Mouse (Mus musculus) spleen, adult 2 months (tissue): ENCODE measurements around the gene Bsn. TPM values are rescaled to one million over a fixed set of nuclear protein-coding genes. Genes with fewer than 3 reads are reported as not detected.

Experiments used
- DNase-seq, 2 experiments: peaks; one replicate each; pipeline versions ENCODE4 v3.0.0 to v3.0.0-alpha.2; 2012 to 2021; ENCODE audit warnings: low spot score in 2 of 2, low read depth in 1 of 2
- H3K27ac ChIP-seq: fragments of 200-500 bp; 2 replicates; pipeline ENCODE4 v1.5.1; 2012; ENCODE audit warnings: low read length, inconsistent platforms; ENCODE audit not compliant: insufficient read depth
- H3K27me3 ChIP-seq: fragments of 200-500 bp; 2 replicates; pipeline ENCODE4 v1.6.1; 2012; ENCODE audit warnings: mild to moderate bottlenecking, moderate library complexity, low read length, inconsistent platforms; ENCODE audit not compliant: control insufficient read depth, insufficient read depth
- H3K36me3 ChIP-seq: fragments of 200-500 bp; 2 replicates; pipeline ENCODE4 v1.6.1; 2012; ENCODE audit warnings: mild to moderate bottlenecking, low read length, inconsistent platforms; ENCODE audit not compliant: control insufficient read depth, insufficient read depth
- H3K4me1 ChIP-seq: fragments of 200-500 bp; 2 replicates; pipeline ENCODE4 v1.6.1; 2011; ENCODE audit warnings: inconsistent platforms; ENCODE audit not compliant: control insufficient read depth, insufficient read depth, insufficient read length
- H3K4me3 ChIP-seq: fragments of 200-500 bp; 2 replicates; pipeline ENCODE4 v1.5.1; 2011; ENCODE audit warnings: mild to moderate bottlenecking, inconsistent platforms; ENCODE audit not compliant: insufficient read depth, insufficient read length; ENCODE audit errors: extremely low read depth
- CTCF ChIP-seq: fragments of 200-500 bp; IDR thresholded peaks from 2 replicates; pipeline ENCODE4 v1.5.1; 2011; ENCODE audit warnings: mild to moderate bottlenecking, inconsistent platforms; ENCODE audit not compliant: insufficient read depth, insufficient read length, insufficient replicate concordance; ENCODE audit errors: extremely low read depth
- POLR2A ChIP-seq: fragments of 200-500 bp; IDR thresholded peaks from 2 replicates; pipeline ENCODE4 v1.6.1; 2011; ENCODE audit warnings: low read depth, low read length, inconsistent platforms
- WGBS: fragments of 180-500 bp; shearing (Covaris S2); methylation state at CpG from one replicate; pipeline ENCODE4 v1.1.7; 2018; 5-methylcytosine and 5-hydroxymethylcytosine counted together
- polyA plus RNA-seq: library from polyadenylated mRNA; depleted of rRNA; stranded (reverse); fragments of >200 nt; gene quantifications from 2 replicates; pipeline ENCODE4 v1.2.3, GENCODE M21; 2012

Bsn gene
- polyA plus RNA-seq, 1 experiment, result 0.57 TPM

- H3K4me3 ChIP-seq, result peak overlapping the region; percentile 53; the same call in 1 of the 2 replicates
- no peak for DNase-seq
- no peaks in the 10 kb centered on the region for H3K36me3 ChIP-seq
- peaks cover 11% of the 10 kb centered on the region for H3K4me1 ChIP-seq
- no peak overlapping the region for H3K27ac ChIP-seq
- peaks cover 6% of the 10 kb centered on the region; the same call in 1 of the 2 replicates for H3K27me3 ChIP-seq
- WGBS, result 47% methylated on average over 16 of the region's 16 CpGs
- TF ChIP-seq POLR2A (no peak), CTCF (no peak)
Observed at GRCm38 (mm10) chr9:108110160-108110559, 80.0 kb downstream of the Bsn start.

DNA sequence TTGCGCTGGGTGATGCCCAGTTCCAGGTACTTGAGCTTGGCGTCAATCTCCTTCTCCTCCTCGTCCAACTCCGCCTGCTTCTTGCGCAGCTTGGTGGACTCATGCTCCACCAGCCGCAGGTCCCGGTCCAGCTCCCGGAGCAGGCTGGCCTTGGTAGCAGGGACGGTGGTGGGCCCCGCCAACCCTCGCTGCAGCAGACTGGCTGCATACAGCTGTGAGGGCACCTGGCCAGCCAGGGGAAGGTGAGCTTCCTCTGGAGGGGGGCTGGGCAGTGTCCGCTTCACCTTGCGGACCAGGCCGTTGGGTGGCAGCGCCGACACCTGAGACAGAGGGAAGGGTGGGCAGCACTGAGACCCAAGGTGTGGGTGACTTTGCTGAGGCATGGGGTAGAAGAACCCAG, 82.3 kb downstream of the Bsn start:
- no peak for DNase-seq
- Histone ChIP-seq H3K27ac (no peak overlapping the region), H3K4me1 (peaks cover 20% of the 10 kb centered on the region), H3K36me3 (no peaks in the 10 kb centered on the region), H3K4me3 (no peak overlapping the region), H3K27me3 (peaks cover 6% of the 10 kb centered on the region; the same call in 1 of the 2 replicates)
- TF ChIP-seq POLR2A (no peak), CTCF (no peak)
- WGBS, result 88% methylated on average over 16 of the region's 16 CpGs

DNA sequence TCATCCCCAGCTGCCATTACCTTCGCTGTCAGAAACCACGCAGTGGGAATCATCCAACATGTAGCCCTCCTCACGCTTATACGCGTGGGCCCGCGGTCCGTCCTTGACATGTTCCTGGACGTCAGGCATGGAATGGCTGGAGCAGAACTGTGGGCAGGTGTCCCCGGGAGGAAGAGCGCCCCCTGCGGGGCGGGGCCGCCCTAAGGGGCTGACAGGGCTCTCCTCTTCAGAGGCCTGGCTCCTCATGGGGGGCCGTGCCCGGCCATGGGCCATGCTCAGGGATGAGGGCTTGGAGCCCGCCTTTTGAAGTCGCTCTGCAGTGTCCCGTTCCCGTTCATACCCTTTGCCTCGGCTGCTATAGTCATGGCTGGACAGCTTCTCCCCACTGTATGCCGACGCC, 84.1 kb downstream of the Bsn start:
- DNase-seq, result no peak
- H3K4me3 ChIP-seq, result no peak overlapping the region
- peaks cover 17% of the 10 kb centered on the region for H3K4me1 ChIP-seq
- no peak for TF ChIP-seq POLR2A
- no peak for TF ChIP-seq CTCF
- no peak overlapping the region for H3K27ac ChIP-seq
- H3K36me3 ChIP-seq, result no peaks in the 10 kb centered on the region
- 95% methylated on average over 23 of the region's 23 CpGs for WGBS
- peaks cover 4% of the 10 kb centered on the region; the same call in 1 of the 2 replicates for H3K27me3 ChIP-seq

DNA sequence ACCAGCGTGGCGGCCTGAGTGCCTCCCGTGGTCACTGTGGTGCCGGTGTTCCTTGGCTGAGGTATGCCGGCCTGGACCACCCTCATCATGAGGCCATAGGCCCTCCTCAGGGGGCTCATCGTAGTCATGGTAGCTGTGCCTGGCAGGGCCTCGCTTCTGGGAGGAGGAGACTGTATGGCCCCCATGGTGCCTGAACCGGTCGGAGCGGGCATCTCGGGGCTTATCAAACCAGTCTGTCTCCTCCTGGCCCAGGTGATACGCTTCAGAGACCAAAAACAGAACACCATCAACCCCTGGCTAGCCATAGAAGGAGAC, 84.7 kb downstream of the Bsn start:
- Histone ChIP-seq H3K27ac (no peak overlapping the region), H3K4me1 (peaks cover 11% of the 10 kb centered on the region), H3K27me3 (no peaks in the 10 kb centered on the region), H3K36me3 (no peaks in the 10 kb centered on the region), H3K4me3 (no peak overlapping the region)
- no peak for TF ChIP-seq CTCF
- no peak for TF ChIP-seq POLR2A
- 83% methylated on average over 12 of the region's 12 CpGs for WGBS
- no peak for DNase-seq

DNA sequence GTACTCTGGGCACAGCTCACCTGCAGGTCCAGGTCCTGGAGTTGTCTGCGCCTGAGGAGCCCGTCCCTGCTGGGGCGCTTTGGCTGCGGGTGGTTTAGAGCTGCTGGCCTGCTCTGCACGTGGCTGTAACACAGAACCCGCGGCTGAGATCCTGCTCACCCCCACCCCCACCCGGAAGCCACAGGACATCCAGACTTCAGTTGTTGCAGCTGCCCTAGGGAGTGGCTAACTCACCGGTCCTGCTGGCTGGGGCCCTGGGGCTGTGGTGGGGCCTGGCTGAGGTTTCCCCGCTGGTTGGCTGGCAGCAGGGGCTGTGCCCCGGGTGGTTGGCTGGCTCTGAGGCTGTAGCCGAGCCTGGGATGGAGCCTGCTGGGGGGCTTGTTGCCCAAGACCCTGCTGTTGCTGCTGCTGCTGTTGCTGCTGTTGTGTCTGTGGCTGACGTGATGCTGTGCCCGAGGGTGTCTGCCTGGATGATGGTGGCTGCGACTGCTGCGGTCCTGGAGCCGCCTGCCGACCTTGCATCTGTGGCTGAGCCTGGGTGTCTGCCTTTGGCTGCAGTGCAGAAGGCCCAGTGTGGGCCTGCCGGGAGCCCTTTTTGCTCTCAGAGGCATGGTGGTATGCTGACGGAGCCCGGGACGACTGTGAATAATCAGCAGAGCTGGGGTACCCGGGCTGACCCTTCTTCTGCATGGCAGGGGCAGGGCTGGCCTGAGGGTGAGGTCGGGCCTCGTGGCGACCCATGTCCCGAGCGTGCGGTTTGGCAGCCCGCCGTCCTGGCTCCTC, 85.2 kb downstream of the Bsn start:
- no peak for TF ChIP-seq CTCF
- no peak for TF ChIP-seq POLR2A
- Histone ChIP-seq H3K4me3 (peak overlapping the region; percentile 11; the same call in 1 of the 2 replicates), H3K27ac (0 out of 2 replicates have a peak overlapping the region, but pooled peaks have one; percentile 4), H3K27me3 (no peaks in the 10 kb centered on the region), H3K4me1 (peaks cover 9% of the 10 kb centered on the region), H3K36me3 (no peaks in the 10 kb centered on the region)
- WGBS, result 45% methylated on average over 31 of the region's 31 CpGs
- no peak for DNase-seq

DNA sequence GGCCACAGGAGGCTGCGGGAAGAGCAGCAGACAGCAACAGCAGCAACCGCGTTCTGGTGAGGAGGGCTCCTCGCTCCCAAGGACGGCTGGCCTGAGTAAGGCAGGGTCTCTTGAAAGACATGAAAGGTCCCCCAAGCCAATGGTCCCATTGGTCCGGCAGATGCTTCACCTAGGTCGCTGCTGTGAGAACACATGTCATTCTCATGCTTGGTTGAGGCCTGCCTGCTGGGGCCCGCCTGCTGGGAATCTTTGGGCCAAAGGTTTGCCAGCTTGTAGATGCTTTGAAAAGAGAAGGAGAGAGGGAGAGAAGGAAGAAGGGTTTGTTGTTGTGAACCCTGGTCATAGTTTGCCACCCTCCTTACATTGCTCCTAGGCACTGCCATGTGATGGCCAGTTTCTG, 90.6 kb downstream of the Bsn start:
- no peaks in the 10 kb centered on the region for H3K36me3 ChIP-seq
- no peaks in the 10 kb centered on the region for H3K27me3 ChIP-seq
- H3K4me3 ChIP-seq, result no peak overlapping the region
- no peak for DNase-seq
- WGBS, result 95% methylated on average over 8 of the region's 8 CpGs
- TF ChIP-seq POLR2A (no peak), CTCF (no peak)
- H3K4me1 ChIP-seq, result peaks cover 7% of the 10 kb centered on the region
- no peak overlapping the region for H3K27ac ChIP-seq
